Mouse (Mus musculus) liver, postnatal 0 days (tissue): Measurements from ENCODE around the gene Tex14. TPM values are rescaled to one million over a fixed set of nuclear protein-coding genes. Genes with fewer than 3 reads are reported as not detected.
A peak's percentile ranks its signal among the peaks of the same experiment; 100 is the strongest.
"Not testable (repeated sequence)": the region's sequence is repeated elsewhere in the genome, so short reads cannot be mapped to it uniquely, and the experiment has no call there.

Experiments used
- ATAC-seq: fragments of 200-750 bp; cut with Nextera tagmentation; 2 replicates; pipeline ENCODE4 v1.8.0; 2017; ENCODE audit warnings: mild to moderate bottlenecking, moderate library complexity
- DNase-seq: peaks from one replicate; pipeline ENCODE4 v3.0.0-alpha.2; 2016
- H3K27ac ChIP-seq: fragments of 300-500 bp; sonication (generic); 2 replicates; pipeline ENCODE4 v1.5.1; 2014; ENCODE audit warnings: antibody characterized with exemption, moderate library complexity, mild to moderate bottlenecking, low read depth
- H3K27me3 ChIP-seq: fragments of 300-500 bp; sonication (generic); 2 replicates; pipeline ENCODE4 v1.6.1; 2014; ENCODE audit warnings: low read length, control low read depth, mixed read lengths; ENCODE audit not compliant: insufficient read depth
- H3K36me3 ChIP-seq: fragments of 300-500 bp; sonication (generic); replicated peaks from 2 replicates; pipeline ENCODE4 v1.6.1; 2014; ENCODE audit warnings: mild to moderate bottlenecking, control low read depth, low read length, moderate library complexity, mixed read lengths; ENCODE audit not compliant: insufficient read depth
- H3K4me1 ChIP-seq: fragments of 300-500 bp; sonication (generic); 2 replicates; pipeline ENCODE4 v1.6.1; 2014; ENCODE audit warnings: antibody characterized with exemption, mild to moderate bottlenecking, control low read depth; ENCODE audit not compliant: insufficient read depth
- H3K4me2 ChIP-seq: fragments of 300-500 bp; sonication (generic); 2 replicates; pipeline ENCODE4 v1.6.1; 2014; ENCODE audit warnings: low read depth, mild to moderate bottlenecking, low read length, moderate library complexity, mixed read lengths
- H3K4me3 ChIP-seq: fragments of 300-500 bp; sonication (generic); 2 replicates; pipeline ENCODE4 v1.5.1; 2014; ENCODE audit warnings: low read depth, low read length
- H3K9ac ChIP-seq: fragments of 300-500 bp; sonication (generic); replicated peaks from 2 replicates; pipeline ENCODE4 v1.6.1; 2014; ENCODE audit warnings: mild to moderate bottlenecking, moderate library complexity
- H3K9me3 ChIP-seq: fragments of 300-500 bp; sonication (generic); 2 replicates; pipeline ENCODE4 v1.6.1; 2016; ENCODE audit warnings: mild to moderate bottlenecking, control low read depth, low read length, mixed read lengths
- CTCF ChIP-seq: sonication (generic); IDR thresholded peaks from 2 replicates; pipeline ENCODE4 v1.5.1; 2016; ENCODE audit warnings: antibody characterized with exemption, low read depth
- EP300 ChIP-seq: IDR thresholded peaks from 2 replicates; pipeline ENCODE4 v1.6.1; 2016; ENCODE audit warnings: antibody characterized with exemption, low read depth, mild to moderate bottlenecking
- WGBS: fragments of 180-500 bp; shearing (Covaris S2); extraction: QIAGEN DNeasy Blood & Tissue Kit; methylation state at CpG from one replicate; pipeline ENCODE4 v1.1.7; 2014; ENCODE audit not compliant: insufficient replicate concordance; 5-methylcytosine and 5-hydroxymethylcytosine counted together
- polyA plus RNA-seq: library from polyadenylated mRNA; unstranded; fragments of >200 nt; fragmentation: Nextera tagmentation; extraction: Ambion mirVana; gene quantifications from 2 replicates; pipeline ENCODE4 v1.2.1, GENCODE M21; 2015

The Tex14 gene
- polyA plus RNA-seq, 1 experiment from 2014 or later: not detected

DNA sequence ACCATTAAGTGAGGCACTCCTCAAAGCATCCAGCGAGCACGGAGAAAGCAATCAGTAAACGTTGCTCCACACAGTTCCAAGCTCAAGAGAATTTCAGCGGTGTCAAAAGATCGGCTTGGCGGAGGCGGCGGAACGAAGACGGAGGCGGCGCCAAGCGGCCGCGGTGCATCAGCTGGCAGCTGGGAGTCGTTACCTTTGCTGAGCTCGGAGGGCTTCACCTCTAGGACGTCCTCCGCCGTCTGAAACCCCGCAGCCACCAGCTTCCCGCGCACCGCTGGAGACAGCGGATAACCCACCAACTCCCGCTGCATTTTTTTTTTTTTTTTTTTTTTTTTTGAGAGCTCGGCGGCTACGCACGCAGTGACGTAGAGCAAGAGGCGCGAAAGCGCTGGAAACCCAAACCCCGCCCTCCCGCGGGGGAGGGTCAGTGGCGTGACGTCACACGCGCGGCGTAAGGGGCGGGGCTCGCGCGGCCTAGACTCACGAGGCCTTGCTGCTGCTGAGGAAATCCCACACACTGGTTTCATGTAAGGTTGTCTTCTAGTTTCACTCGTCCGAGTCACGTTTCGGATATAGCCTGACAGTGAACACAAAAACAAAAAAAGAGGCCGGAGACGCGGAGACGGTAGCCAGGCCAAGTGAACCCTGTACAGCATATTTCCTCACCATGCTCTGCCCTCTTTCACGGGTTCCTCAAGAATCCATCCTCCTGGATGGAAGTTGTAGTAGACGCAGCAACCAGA, 583 bp upstream of the Tex14 start:
- peak overlapping the region; percentile 75 for H3K9ac ChIP-seq
- WGBS: 2% methylated on average over 57 of the region's 58 CpGs
- H3K9me3 ChIP-seq: no peaks in the 10 kb centered on the region
- ATAC-seq (peak; percentile 98), DNase-seq (peak; percentile 98)
- H3K4me3 ChIP-seq: peak overlapping the region; percentile 62
- peak overlapping the region; percentile 75 for H3K4me2 ChIP-seq
- no peak for TF ChIP-seq CTCF
- peak; percentile 54; the same call in 1 of the 2 replicates for TF ChIP-seq EP300
- H3K36me3 ChIP-seq: no peaks in the 10 kb centered on the region
- H3K27me3 ChIP-seq: no peaks in the 10 kb centered on the region
- H3K4me1 ChIP-seq: peaks cover 5% of the 10 kb centered on the region
- peak overlapping the region; percentile 73 for H3K27ac ChIP-seq

DNA sequence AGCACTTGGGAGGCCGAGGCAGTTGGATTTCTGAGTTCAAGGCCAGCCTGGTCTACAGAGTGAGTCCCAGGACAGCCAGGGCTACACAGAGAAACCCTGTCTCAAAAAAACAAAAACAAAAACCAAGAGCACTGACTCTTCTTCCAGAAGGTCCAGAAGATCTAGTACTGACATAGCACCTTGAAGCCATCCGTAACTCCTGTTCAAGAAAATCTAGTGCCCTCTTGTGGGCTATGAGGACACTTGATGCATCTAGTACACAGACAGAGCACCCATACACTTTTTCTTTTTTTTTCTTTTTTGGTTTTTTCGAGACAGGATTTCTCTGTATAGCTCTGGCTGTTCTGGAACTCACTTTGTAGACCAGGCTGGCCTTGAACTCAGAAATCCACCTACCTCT, 8.5 kb downstream of the Tex14 start:
- H3K36me3 ChIP-seq, H3K9ac ChIP-seq, ATAC-seq, H3K4me2 ChIP-seq, H3K9me3 ChIP-seq, H3K27ac ChIP-seq, H3K27me3 ChIP-seq, H3K4me1 ChIP-seq, H3K4me3 ChIP-seq, DNase-seq: not testable (repeated sequence)
- TF ChIP-seq CTCF: peak; percentile 44
- 51% methylated on average over 3 of the region's 3 CpGs for WGBS

DNA sequence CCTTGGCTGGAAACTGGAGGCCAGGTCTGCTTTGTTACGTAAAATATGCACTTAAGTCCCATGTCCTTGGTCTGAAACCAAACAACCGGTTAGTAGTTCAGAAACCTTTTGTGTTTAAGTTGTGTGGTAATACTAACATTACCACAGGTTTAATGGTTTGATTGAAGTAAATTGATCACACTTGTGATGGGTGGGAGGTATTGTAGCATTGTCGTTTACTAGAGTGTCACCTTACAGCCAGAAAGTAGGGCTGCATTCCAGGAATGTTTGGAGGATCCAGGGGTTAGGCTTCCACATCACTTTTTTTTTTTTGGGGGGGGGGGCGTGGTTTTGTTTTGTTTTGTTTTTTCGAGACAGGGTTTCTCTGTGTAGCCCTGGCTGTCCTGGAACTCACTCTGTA, 11.3 kb downstream of the Tex14 start:
- TF ChIP-seq CTCF (no peak), EP300 (no peak)
- H3K27me3 ChIP-seq: no peaks in the 10 kb centered on the region
- ATAC-seq (no peak), DNase-seq (no peak)
- no peaks in the 10 kb centered on the region for H3K4me1 ChIP-seq
- no peak overlapping the region for H3K9ac ChIP-seq
- H3K9me3 ChIP-seq: no peaks in the 10 kb centered on the region
- H3K4me2 ChIP-seq: no peak overlapping the region
- H3K27ac ChIP-seq: no peak overlapping the region
- no peaks in the 10 kb centered on the region for H3K36me3 ChIP-seq
- no peak overlapping the region for H3K4me3 ChIP-seq
- WGBS: 54% methylated on average over 5 of the region's 5 CpGs

DNA sequence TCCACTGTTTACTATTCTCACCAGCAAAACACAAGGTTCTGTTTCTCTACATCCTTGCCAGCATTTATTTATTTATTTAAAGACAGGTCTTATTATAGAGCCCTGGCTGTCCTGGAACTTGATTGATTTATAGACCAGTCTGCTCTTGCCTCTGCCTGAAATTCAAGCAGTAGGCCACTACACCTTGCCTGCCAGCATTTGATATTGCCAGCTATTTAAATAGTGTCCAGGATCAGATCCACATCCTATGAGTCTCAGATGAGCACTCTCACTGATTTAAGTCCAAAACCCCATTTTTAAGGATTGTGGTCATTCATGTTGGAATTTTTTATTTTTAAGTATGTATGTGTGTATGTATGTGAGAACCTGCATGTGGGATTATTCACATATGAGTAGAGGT, 16.0 kb downstream of the Tex14 start:
- no peaks in the 10 kb centered on the region for H3K27me3 ChIP-seq
- H3K36me3 ChIP-seq: no peaks in the 10 kb centered on the region
- H3K4me3 ChIP-seq: no peak overlapping the region
- peaks cover 10% of the 10 kb centered on the region for H3K4me1 ChIP-seq
- ATAC-seq (no peak), DNase-seq (no peak)
- no peak overlapping the region for H3K27ac ChIP-seq
- TF ChIP-seq EP300: no peak
- TF ChIP-seq CTCF: no peak
- no peak overlapping the region for H3K4me2 ChIP-seq
- H3K9me3 ChIP-seq: no peaks in the 10 kb centered on the region
- no peak overlapping the region for H3K9ac ChIP-seq

DNA sequence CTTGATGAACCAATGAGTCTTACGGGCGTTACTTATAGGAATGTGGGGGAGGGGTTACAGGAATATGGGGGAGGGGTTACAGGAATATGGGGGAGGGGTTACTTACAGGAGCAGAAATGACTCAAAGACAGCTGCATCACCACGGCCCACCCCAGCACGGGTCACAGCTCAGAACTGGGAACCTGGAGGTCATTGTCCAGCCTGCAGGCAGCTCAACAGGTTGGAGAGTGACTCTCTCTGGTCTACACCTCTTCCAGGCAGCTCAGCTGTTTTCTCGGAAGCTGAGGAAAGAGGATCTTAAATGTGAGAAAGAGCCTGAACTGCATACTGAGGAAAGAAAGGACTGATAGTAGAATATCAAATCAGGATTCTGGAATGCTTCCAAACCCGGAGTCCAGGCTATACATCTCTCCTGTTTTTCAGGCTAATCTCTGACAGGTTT, 16.9 kb downstream of the Tex14 start:
- Histone ChIP-seq H3K9ac (peak overlapping the region; percentile 64), H3K27ac (peak overlapping the region; percentile 89), H3K4me1 (peaks cover 10% of the 10 kb centered on the region), H3K9me3 (no peaks in the 10 kb centered on the region), H3K27me3 (no peaks in the 10 kb centered on the region), H3K4me2 (peak overlapping the region; percentile 85), H3K4me3 (peak overlapping the region; percentile 46), H3K36me3 (no peaks in the 10 kb centered on the region)
- 9% methylated on average over 6 of the region's 6 CpGs for WGBS
- DNase-seq (peak; percentile 46), ATAC-seq (no peak)
- TF ChIP-seq CTCF (no peak), EP300 (no peak)

DNA sequence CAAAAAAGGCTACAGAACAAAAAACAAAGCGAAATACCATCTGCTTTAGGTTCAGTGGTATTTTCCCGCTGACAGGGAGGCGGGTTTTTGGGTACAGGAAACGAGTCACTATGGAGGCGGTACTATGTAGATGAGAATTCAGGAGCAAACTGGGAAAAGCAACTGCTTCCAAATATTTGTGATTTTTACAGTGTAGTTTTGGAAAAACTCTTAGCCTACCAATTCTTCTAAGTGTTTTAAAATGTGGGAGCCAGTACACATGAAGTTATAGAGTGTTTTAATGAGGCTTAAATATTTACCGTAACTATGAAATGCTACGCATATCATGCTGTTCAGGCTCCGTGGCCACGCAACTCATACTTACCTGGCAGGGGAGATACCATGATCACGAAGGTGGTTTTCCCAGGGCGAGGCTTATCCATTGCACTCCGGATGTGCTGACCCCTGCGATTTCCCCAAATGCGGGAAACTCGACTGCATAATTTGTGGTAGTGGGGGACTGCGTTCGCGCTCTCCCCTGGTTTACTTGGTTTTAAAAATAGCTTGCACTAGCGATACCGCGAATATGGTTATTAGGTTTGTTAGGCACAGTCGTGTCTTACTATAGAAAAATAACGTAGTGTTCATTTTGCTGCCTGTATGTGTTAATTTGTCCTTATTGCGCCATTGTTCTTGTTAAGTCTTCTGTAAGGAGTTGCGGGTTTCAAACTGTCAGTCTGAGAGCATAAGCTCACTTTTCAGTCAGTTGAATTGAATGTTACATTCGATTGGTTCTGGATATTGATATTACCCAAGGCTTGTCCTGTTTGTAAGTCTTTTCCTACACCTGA, 17.9 kb downstream of the Tex14 start:
- DNase-seq: peak; percentile 72
- Histone ChIP-seq H3K9ac (peak overlapping the region; percentile 64), H3K27ac (peak overlapping the region; percentile 89)

More for the DNA sequence above, 17.9 kb downstream of the Tex14 start:
- Histone ChIP-seq H3K36me3 (no peaks in the 10 kb centered on the region), H3K4me1 (peaks cover 13% of the 10 kb centered on the region), H3K4me2 (peak overlapping the region; percentile 85), H3K9me3 (no peaks in the 10 kb centered on the region), H3K4me3 (peak overlapping the region; percentile 46), H3K27me3 (no peaks in the 10 kb centered on the region)
- TF ChIP-seq EP300 (peak; percentile 89), CTCF (no peak)
- WGBS: under 1% methylated on average over 26 of the region's 26 CpGs
- peak; percentile 74 for ATAC-seq
